Mouse (Mus musculus) neutrophil, adult 59 days (primary cell): Measurements from ENCODE around the gene Tecr. TPM values are rescaled to one million over a fixed set of nuclear protein-coding genes. Genes with fewer than 3 reads are reported as not detected.

Experiments
- total RNA-seq, 2 experiments: library from RNA; stranded (reverse); gene quantifications; 1 replicate in 1 of 2; 2 replicates in 1 of 2; pipeline ENCODE4 v1.2.4; 2023

Tecr gene
- total RNA-seq: 100 to 1,000 TPM; 368 to 417 TPM

GRCm38 (mm10) chr8:83607661-83608397, at the start of gene Tecr, which contains the start of gene Dnajb1:
Tecr (minus strand) TSS chr8:83607971.
Dnajb1 (plus strand) TSS chr8:83608193.

GRCm38 (mm10) chr8:83652030-83652743, 44.4 kb upstream of the Tecr start, which contains the start of gene Gipc1:
Gipc1 (plus strand) TSS chr8:83652677.

GRCm38 (mm10) chr8:83566469-83567395, 41.0 kb downstream of the Tecr start, which contains the start of gene Ndufb7:
Ndufb7 (plus strand) TSS chr8:83566671.

GRCm38 (mm10) chr8:83535736-83536135, 72.0 kb downstream of the Tecr start, which contains the start of gene Olfr370:
Olfr370 (plus strand) TSS chr8:83535780.

Other genes with a start within 250 kb of the Tecr start
- under 1 TPM in 1 of 2 experiments, not detected in 1; 0.11 TPM for gene Clgn, start 218.1 kb downstream of the Tecr start, total RNA-seq
- gene Scoc, start 149.6 kb downstream of the Tecr start, total RNA-seq: 10 to 100 TPM; 11.6 to 20.2 TPM
- not detected for gene Olfr370, start 72.2 kb downstream of the Tecr start, total RNA-seq
- gene Ndufb7, start 41.3 kb downstream of the Tecr start, total RNA-seq: 100 to 1,000 TPM; 132 to 133 TPM
- gene Dnajb1, start 222 bp upstream of the Tecr start, total RNA-seq: 10 to 100 TPM; 55.9 to 68.5 TPM
- 10 to 100 TPM; 24.7 to 30.3 TPM for gene Gipc1, start 44.7 kb upstream of the Tecr start, total RNA-seq
- under 1 TPM; 0.20 to 0.29 TPM for gene Ptger1, start 58.7 kb upstream of the Tecr start, total RNA-seq
- 100 to 1,000 TPM; 270 to 275 TPM for gene Pkn1, start 91.2 kb upstream of the Tecr start, total RNA-seq
- gene Ddx39, start 107.2 kb upstream of the Tecr start, total RNA-seq: 10 to 100 TPM; 47.6 to 48.4 TPM
- 100 to 1,000 TPM; 678 to 747 TPM for gene Adgre5, start 133.4 kb upstream of the Tecr start, total RNA-seq